Mouse (Mus musculus) thymus, adult 18-20 months (tissue): ENCODE measurements at regions not wholly inside any gene's neighbourhood (a gene's known extent, or its start where the extent isn't known, plus 50 kb on each side); places are given as distances from the start of the nearest gene placed in this dataset.

ENCODE experiments used
- DNase-seq, 2 experiments: peaks; one replicate each; pipeline ENCODE4 v3.0.0; 2022; ENCODE audit warnings: mixed read lengths in 2 of 2

DNA sequence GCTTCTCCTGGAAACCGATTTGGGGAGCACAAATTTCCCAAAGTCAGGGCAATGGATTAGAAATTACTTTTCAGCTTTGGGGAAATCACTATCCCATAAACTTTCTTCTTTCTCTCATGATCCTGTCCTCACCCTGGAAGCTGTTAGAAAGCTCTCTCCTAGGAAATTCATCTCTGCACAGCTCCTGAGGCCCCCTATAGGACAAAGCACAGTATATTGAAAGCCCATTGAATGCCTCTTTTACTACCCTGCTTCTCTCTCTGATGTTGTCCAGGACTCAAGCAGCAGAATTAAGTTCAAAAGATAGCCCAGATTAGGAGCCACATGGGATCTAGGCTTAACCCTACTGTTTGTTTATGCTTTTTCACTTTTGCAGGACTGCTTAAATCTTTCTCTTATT is 139.3 kb upstream of the Rnf219 start:
- DNase-seq = no peak

DNA sequence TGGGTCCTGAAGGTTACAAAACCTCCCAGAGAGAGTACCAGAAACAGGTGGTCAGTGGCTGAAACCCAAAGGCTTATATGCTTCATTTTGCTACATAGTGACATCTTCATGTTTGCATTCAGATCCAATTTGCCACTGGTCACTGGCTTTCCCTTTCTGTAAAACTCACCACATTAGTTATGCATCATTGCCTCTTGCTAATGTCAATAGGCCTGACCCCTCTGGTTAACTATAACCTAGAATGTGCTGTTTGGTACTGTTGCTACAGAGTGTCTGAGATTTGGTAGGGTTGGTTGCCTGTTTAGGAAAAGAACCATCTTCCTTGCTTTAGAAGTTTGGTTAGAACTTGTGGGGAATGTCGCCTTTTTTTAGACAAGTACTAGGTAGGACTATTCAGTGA is 136.3 kb upstream of the Rnf219 start:
- DNase-seq = no peak

DNA sequence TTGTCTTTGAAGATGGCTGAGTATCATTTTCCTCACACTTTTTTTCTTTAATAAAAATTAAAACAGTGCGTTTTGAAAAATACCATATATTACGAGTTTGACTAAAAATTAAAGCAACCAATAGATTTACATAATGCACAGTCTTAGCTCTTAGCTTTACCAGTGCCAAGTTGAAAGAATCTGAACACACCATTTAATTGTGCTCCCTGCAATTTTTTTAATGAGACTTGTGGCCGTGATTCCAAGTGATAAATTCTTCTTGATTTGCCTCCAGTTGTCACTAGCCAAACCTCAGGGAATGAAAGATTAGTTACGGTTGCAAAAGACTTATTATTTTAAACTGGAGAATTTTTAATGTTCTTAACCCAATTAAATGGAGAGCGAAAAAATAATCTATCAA is 127.5 kb upstream of the Rnf219 start:
- DNase-seq = no peak

DNA sequence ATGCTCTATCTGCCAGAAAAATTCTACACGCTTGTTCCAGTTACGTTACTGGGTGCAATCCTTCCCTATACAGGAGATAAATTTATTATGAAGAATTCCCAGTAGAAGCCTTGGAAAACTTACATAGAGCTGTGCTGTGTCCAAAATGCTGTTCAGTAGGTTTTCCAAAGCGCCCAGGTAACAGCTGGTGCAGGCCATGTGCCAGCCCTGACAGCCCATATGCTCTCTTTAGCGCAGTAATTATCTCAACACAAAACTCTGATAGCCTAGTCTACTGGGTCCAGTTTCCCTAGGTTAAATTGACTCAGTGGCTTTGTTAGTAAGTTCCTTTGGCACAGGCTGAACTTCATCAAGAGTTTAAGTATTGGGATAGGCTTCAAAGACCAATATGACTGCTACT is 122.2 kb upstream of the Rnf219 start:
- no peak for DNase-seq

GRCm38 (mm10) chr14:104642783-104643182 is 120.3 kb upstream of the Rnf219 start:
- no peak for DNase-seq

DNA sequence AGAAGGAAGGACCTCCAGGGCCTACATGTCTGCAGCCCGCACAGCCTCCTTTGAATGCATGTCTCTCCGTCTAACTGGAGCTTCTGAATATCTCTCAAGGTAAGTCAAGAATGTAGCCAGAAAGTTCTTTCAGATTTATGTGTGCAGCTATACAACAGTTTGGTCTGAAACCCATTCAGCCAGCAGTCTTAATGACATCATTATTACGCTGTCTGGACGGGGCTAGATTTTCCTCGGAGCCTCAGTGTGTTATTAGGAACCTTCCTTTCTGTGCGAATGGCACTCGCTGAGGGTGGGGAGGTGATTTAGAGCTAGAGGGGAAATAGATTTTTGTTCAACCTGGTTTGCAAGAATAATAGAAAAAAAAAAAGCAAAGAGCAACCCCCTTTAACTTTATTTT is 116.9 kb upstream of the Rnf219 start:
- DNase-seq = no peak

- DNase-seq = no peak
These were observed 89.0 kb upstream of the Rnf219 start for GRCm38 (mm10) chr14:104611467-104611866.

- no peak for DNase-seq
These were observed 87.9 kb upstream of the Rnf219 start for GRCm38 (mm10) chr14:104610378-104610777.

GRCm38 (mm10) chr14:104594851-104595250 is 72.4 kb upstream of the Rnf219 start:
- no peak for DNase-seq
